Mouse (Mus musculus): ENCODE measurements at regions not wholly inside any gene's neighbourhood (a gene's known extent, or its start where the extent isn't known, plus 50 kb on each side); places are given as distances from the start of the nearest gene placed in this dataset.

GRCm38 (mm10) chr10:19518763-19519162, 73.0 kb upstream of the Ifngr1 start:
- no peaks in the 10 kb centered on the region for H3K9me3 ChIP-seq (ENCODE audit: control insufficient read depth, low read length)
- no peaks in the 10 kb centered on the region for H3K36me3 ChIP-seq (ENCODE audit: control insufficient read depth, insufficient read depth, low read length)
- ATAC-seq (replicated peaks; ENCODE audit: low FRiP score, low TSS enrichment, low read depth), result no peak
- peak; percentile 44 for DNase-seq (ENCODE audit: low spot score)
- no peaks in the 10 kb centered on the region for H3K27me3 ChIP-seq (replicated peaks; ENCODE audit: control insufficient read depth, insufficient read depth, low read length)
- no peaks in the 10 kb centered on the region for H3K4me1 ChIP-seq (replicated peaks; ENCODE audit: control insufficient read depth, insufficient read depth, low read length)
- no peak overlapping the region for H3K27ac ChIP-seq (ENCODE audit: low read depth)
- H3K4me3 ChIP-seq (ENCODE audit: low read depth, low read length), result no peak overlapping the region
- no peak overlapping the region for H3K4me2 ChIP-seq (ENCODE audit: low read length)
- H3K9ac ChIP-seq (ENCODE audit: low read length), result no peak overlapping the region
- WGBS, result 8% methylated on average over 6 of the region's 6 CpGs

- WGBS, result 79% methylated on average over 2 of the region's 2 CpGs
These were observed 69.6 kb upstream of the Ifngr1 start for GRCm38 (mm10) chr10:19522198-19522597.

DNA sequence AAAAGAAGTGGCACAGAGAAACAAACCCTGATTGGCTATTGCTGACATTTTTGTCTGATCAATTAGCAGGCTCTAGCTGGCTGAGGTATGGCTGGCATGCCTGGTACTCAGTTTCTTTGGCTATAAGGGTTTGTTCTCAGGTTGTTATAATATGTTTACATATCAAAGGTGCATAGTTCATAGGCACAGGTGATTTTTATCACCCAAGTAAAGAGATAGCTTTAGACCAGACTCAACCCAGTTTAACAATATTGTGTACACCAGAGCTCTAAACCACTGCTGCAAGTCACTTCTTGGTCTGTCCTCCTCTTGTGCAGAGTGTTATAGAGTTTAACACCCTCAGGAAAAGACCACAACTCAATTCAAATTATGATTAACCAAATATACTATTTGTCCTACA, 65.8 kb upstream of the Ifngr1 start:
- DNase-seq (ENCODE audit: low spot score) (peak; percentile 38), ATAC-seq (replicated peaks; ENCODE audit: low FRiP score, low TSS enrichment, low read depth) (no peak)
- Histone ChIP-seq H3K4me2 (ENCODE audit: low read length) (no peak overlapping the region), H3K9ac (ENCODE audit: low read length) (no peak overlapping the region), H3K36me3 (ENCODE audit: control insufficient read depth, insufficient read depth, low read length) (no peaks in the 10 kb centered on the region), H3K4me1 (replicated peaks; ENCODE audit: control insufficient read depth, insufficient read depth, low read length) (no peaks in the 10 kb centered on the region), H3K4me3 (ENCODE audit: low read depth, low read length) (no peak overlapping the region), H3K27me3 (replicated peaks; ENCODE audit: control insufficient read depth, insufficient read depth, low read length) (no peaks in the 10 kb centered on the region), H3K9me3 (ENCODE audit: control insufficient read depth, low read length) (no peaks in the 10 kb centered on the region), H3K27ac (ENCODE audit: low read depth) (no peak overlapping the region; the same call in 1 of the 2 replicates)

More at GRCm38 (mm10) chr10:19522198-19522597, 69.6 kb upstream of the Ifngr1 start:
- no peaks in the 10 kb centered on the region for H3K36me3 ChIP-seq (ENCODE audit: control insufficient read depth, insufficient read depth, low read length)
- H3K9me3 ChIP-seq (ENCODE audit: control insufficient read depth, low read length), result no peaks in the 10 kb centered on the region
- no peak for ATAC-seq (replicated peaks; ENCODE audit: low FRiP score, low TSS enrichment, low read depth)
- no peak overlapping the region for H3K9ac ChIP-seq (ENCODE audit: low read length)
- no peak overlapping the region for H3K4me3 ChIP-seq (ENCODE audit: low read depth, low read length)
- DNase-seq (ENCODE audit: low spot score), result peak; percentile 3
- no peak overlapping the region for H3K4me2 ChIP-seq (ENCODE audit: low read length)
- no peaks in the 10 kb centered on the region for H3K4me1 ChIP-seq (replicated peaks; ENCODE audit: control insufficient read depth, insufficient read depth, low read length)
- H3K27ac ChIP-seq (ENCODE audit: low read depth), result no peak overlapping the region
- no peaks in the 10 kb centered on the region for H3K27me3 ChIP-seq (replicated peaks; ENCODE audit: control insufficient read depth, insufficient read depth, low read length)

- no peaks in the 10 kb centered on the region for H3K36me3 ChIP-seq (ENCODE audit: control insufficient read depth, insufficient read depth, low read length)
- ATAC-seq (replicated peaks; ENCODE audit: low FRiP score, low TSS enrichment, low read depth) (0 out of 2 replicates have a peak, but pooled peaks have one; percentile 54), DNase-seq (ENCODE audit: low spot score) (peak; percentile 41)
- H3K9ac ChIP-seq (ENCODE audit: low read length), result no peak overlapping the region
- no peak overlapping the region for H3K4me3 ChIP-seq (ENCODE audit: low read depth, low read length)
- 8% methylated on average over 1 of the region's 1 CpGs for WGBS
- no peaks in the 10 kb centered on the region for H3K9me3 ChIP-seq (ENCODE audit: control insufficient read depth, low read length)
- H3K4me2 ChIP-seq (ENCODE audit: low read length), result no peak overlapping the region
- no peaks in the 10 kb centered on the region for H3K27me3 ChIP-seq (replicated peaks; ENCODE audit: control insufficient read depth, insufficient read depth, low read length)
- no peaks in the 10 kb centered on the region for H3K4me1 ChIP-seq (replicated peaks; ENCODE audit: control insufficient read depth, insufficient read depth, low read length)
- no peak overlapping the region; the same call in 1 of the 2 replicates for H3K27ac ChIP-seq (ENCODE audit: low read depth)
These were observed 65.4 kb upstream of the Ifngr1 start for GRCm38 (mm10) chr10:19526353-19526752.

DNA sequence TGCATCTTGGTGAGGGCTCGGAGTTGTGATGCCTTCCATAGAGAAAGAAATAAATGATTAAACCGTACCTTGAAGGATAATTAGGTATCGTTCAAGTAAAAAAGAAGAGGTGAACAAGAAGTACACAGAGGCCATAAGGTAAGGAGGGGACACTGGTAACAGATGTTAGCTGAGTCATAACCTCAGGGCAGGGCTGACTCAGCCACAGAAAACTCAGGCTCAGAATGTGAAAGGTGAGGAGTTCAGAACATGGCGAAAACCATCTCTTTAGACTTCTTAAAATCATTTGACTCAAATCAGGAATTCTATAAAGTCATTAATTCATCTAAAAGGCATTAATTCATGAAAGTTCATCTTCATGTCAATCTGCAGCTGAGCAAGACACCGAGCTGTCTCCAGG, 62.1 kb upstream of the Ifngr1 start:
- no peak overlapping the region for H3K4me3 ChIP-seq (ENCODE audit: low read depth, low read length)
- H3K9ac ChIP-seq (ENCODE audit: low read length), result no peak overlapping the region
- 87% methylated on average over 5 of the region's 5 CpGs for WGBS
- no peaks in the 10 kb centered on the region for H3K4me1 ChIP-seq (replicated peaks; ENCODE audit: control insufficient read depth, insufficient read depth, low read length)
- no peak overlapping the region for H3K4me2 ChIP-seq (ENCODE audit: low read length)
- no peak for DNase-seq (ENCODE audit: low spot score)
- ATAC-seq (replicated peaks; ENCODE audit: low FRiP score, low TSS enrichment, low read depth), result no peak
- no peaks in the 10 kb centered on the region for H3K9me3 ChIP-seq (ENCODE audit: control insufficient read depth, low read length)
- no peak overlapping the region for H3K27ac ChIP-seq (ENCODE audit: low read depth)
- no peaks in the 10 kb centered on the region for H3K27me3 ChIP-seq (replicated peaks; ENCODE audit: control insufficient read depth, insufficient read depth, low read length)
- no peaks in the 10 kb centered on the region for H3K36me3 ChIP-seq (ENCODE audit: control insufficient read depth, insufficient read depth, low read length)

GRCm38 (mm10) chr10:19530056-19530455, 61.7 kb upstream of the Ifngr1 start:
- H3K9ac ChIP-seq (ENCODE audit: low read length), result no peak overlapping the region
- 89% methylated on average over 6 of the region's 6 CpGs for WGBS
- H3K27me3 ChIP-seq (replicated peaks; ENCODE audit: control insufficient read depth, insufficient read depth, low read length), result no peaks in the 10 kb centered on the region
- H3K36me3 ChIP-seq (ENCODE audit: control insufficient read depth, insufficient read depth, low read length), result no peaks in the 10 kb centered on the region
- DNase-seq (ENCODE audit: low spot score), result no peak
- H3K4me3 ChIP-seq (ENCODE audit: low read depth, low read length), result no peak overlapping the region
- H3K9me3 ChIP-seq (ENCODE audit: control insufficient read depth, low read length), result no peaks in the 10 kb centered on the region
- H3K4me1 ChIP-seq (replicated peaks; ENCODE audit: control insufficient read depth, insufficient read depth, low read length), result no peaks in the 10 kb centered on the region
- no peak overlapping the region for H3K4me2 ChIP-seq (ENCODE audit: low read length)
- H3K27ac ChIP-seq (ENCODE audit: low read depth), result no peak overlapping the region
- no peak for ATAC-seq (replicated peaks; ENCODE audit: low FRiP score, low TSS enrichment, low read depth)

GRCm38 (mm10) chr10:19531452-19531851, 60.3 kb upstream of the Ifngr1 start:
- no peaks in the 10 kb centered on the region for H3K27me3 ChIP-seq (replicated peaks; ENCODE audit: control insufficient read depth, insufficient read depth, low read length)
- no peak overlapping the region for H3K4me3 ChIP-seq (ENCODE audit: low read depth, low read length)
- H3K36me3 ChIP-seq (ENCODE audit: control insufficient read depth, insufficient read depth, low read length), result no peaks in the 10 kb centered on the region
- no peak for DNase-seq (ENCODE audit: low spot score)
- H3K4me2 ChIP-seq (ENCODE audit: low read length), result no peak overlapping the region
- no peak overlapping the region for H3K9ac ChIP-seq (ENCODE audit: low read length)
- no peak overlapping the region for H3K27ac ChIP-seq (ENCODE audit: low read depth)
- H3K9me3 ChIP-seq (ENCODE audit: control insufficient read depth, low read length), result no peaks in the 10 kb centered on the region
- ATAC-seq (replicated peaks; ENCODE audit: low FRiP score, low TSS enrichment, low read depth), result peak; percentile 89
- WGBS, result 24% methylated on average over 1 of the region's 1 CpGs
- no peaks in the 10 kb centered on the region for H3K4me1 ChIP-seq (replicated peaks; ENCODE audit: control insufficient read depth, insufficient read depth, low read length)

- Histone ChIP-seq H3K9me3 (ENCODE audit: control insufficient read depth, low read length) (no peaks in the 10 kb centered on the region), H3K27me3 (replicated peaks; ENCODE audit: control insufficient read depth, insufficient read depth, low read length) (no peaks in the 10 kb centered on the region), H3K4me2 (ENCODE audit: low read length) (no peak overlapping the region), H3K4me3 (ENCODE audit: low read depth, low read length) (no peak overlapping the region), H3K36me3 (ENCODE audit: control insufficient read depth, insufficient read depth, low read length) (no peaks in the 10 kb centered on the region), H3K4me1 (replicated peaks; ENCODE audit: control insufficient read depth, insufficient read depth, low read length) (no peaks in the 10 kb centered on the region), H3K27ac (ENCODE audit: low read depth) (no peak overlapping the region), H3K9ac (ENCODE audit: low read length) (no peak overlapping the region)
- no peak for DNase-seq (ENCODE audit: low spot score)
- 69% methylated on average over 3 of the region's 3 CpGs for WGBS
- ATAC-seq (replicated peaks; ENCODE audit: low FRiP score, low TSS enrichment, low read depth), result no peak
These were observed 59.0 kb upstream of the Ifngr1 start for GRCm38 (mm10) chr10:19532790-19533189.

DNA sequence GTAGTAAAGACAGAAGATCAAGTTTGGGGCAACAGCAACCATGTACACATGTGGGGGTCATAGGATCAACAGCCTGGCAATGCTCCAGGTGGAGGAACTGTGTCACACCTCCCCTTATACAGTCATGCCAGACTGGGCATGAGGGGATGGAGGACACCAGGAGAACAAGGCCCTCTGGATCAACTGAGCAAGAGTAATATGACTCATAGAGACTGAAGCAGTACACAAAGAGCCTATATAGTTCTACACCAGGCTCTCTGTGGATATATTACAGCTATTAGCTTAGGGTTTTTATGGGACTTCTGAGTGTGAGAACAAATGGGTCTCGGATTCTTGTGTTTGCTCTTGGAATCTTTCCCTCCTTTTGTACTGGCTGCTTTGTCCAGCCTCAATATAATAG, 57.9 kb upstream of the Ifngr1 start:
- Histone ChIP-seq H3K27me3 (replicated peaks; ENCODE audit: control insufficient read depth, insufficient read depth, low read length) (no peaks in the 10 kb centered on the region), H3K9ac (ENCODE audit: low read length) (no peak overlapping the region), H3K4me2 (ENCODE audit: low read length) (no peak overlapping the region), H3K36me3 (ENCODE audit: control insufficient read depth, insufficient read depth, low read length) (no peaks in the 10 kb centered on the region), H3K4me1 (replicated peaks; ENCODE audit: control insufficient read depth, insufficient read depth, low read length) (no peaks in the 10 kb centered on the region), H3K27ac (ENCODE audit: low read depth) (no peak overlapping the region), H3K4me3 (ENCODE audit: low read depth, low read length) (no peak overlapping the region), H3K9me3 (ENCODE audit: control insufficient read depth, low read length) (no peaks in the 10 kb centered on the region)
- peak; percentile 66; the same call in 1 of the 2 replicates for ATAC-seq (replicated peaks; ENCODE audit: low FRiP score, low TSS enrichment, low read depth)
- 68% methylated on average over 1 of the region's 1 CpGs for WGBS
- DNase-seq (ENCODE audit: low spot score), result no peak
